Mouse (Mus musculus): ENCODE data around the gene Sox9. TPM values are rescaled to one million over a fixed set of nuclear protein-coding genes. Genes with fewer than 3 reads are reported as not detected.

Sox9 gene
- polyA plus RNA-seq (2016; fragmentation: Nextera tagmentation; extraction: Ambion mirVana): 196 and 197 TPM in 2 replicates

GRCm38 (mm10) chr11:112781994-112782356, at the start of gene Sox9:
Gene Sox9, plus strand, starts transcription at chr11:112782224.
- 0% methylated on average over 15 of the region's 15 CpGs for WGBS
- H3K27me3 ChIP-seq: peaks cover 17% of the 10 kb centered on the region
- peak within 1 kb of the TSS; percentile 91 for H3K27ac ChIP-seq
- H3K9ac ChIP-seq: peak within 1 kb of the TSS; percentile 93
- ATAC-seq (ENCODE audit: low FRiP score): peak; percentile 87
- H3K4me1 ChIP-seq: peaks cover 43% of the 10 kb centered on the region
- 0 out of 2 replicates have a peak, but pooled peaks cover 7% of the 10 kb centered on the region for H3K36me3 ChIP-seq
- H3K4me2 ChIP-seq (replicated peaks): peak within 1 kb of the TSS; percentile 96
- no peaks in the 10 kb centered on the region for H3K9me3 ChIP-seq (replicated peaks)
- peak within 1 kb of the TSS; percentile 66 for H3K4me3 ChIP-seq

DNA sequence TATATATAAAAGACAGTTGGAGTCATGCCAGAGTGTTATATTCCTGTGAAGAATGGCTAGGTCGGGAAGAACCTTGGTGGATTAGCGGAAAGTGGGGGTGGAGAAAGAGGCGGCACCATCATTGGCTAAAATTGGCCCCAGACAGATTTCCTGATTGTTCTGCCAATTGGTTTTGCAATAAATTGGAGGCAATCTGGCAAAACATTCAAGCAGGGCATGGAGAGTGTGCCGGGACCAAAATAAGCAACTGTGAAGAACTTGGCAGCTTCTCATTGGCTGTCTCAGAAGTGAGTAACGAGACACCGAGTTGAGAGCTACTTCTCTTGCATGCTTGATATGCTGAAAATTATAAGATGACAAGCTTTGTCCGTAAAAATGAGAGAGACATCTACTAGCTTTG, 49.6 kb upstream of the Sox9 start:
- Histone ChIP-seq H3K36me3 (no peaks in the 10 kb centered on the region), H3K27me3 (no peaks in the 10 kb centered on the region), H3K9ac (no peak overlapping the region), H3K4me2 (replicated peaks) (no peak overlapping the region), H3K9me3 (replicated peaks) (no peaks in the 10 kb centered on the region), H3K4me3 (no peak overlapping the region), H3K27ac (no peak overlapping the region), H3K4me1 (peaks cover 5% of the 10 kb centered on the region; the same call in 1 of the 2 replicates)
- ATAC-seq (ENCODE audit: low FRiP score): no peak
- 83% methylated on average over 7 of the region's 7 CpGs for WGBS

DNA sequence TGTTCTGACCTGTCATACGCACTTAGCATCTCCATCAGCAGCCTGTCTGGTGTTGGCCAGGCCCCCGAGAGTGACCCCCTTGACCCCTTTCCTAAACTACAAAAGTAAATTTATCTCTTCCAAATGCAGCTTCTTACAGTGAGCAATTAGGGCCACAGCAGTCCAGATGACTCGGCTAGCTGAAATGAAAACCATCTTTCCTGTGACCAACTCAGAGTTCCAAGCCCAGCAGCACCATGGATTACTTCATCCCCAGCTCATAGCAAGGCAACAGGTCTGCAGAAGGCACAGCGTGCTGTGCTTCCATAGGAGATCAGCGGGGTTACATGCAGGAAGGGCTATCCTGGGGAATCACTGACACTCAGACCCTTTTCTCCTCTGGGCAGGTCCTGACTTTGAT, 45.0 kb upstream of the Sox9 start:
- H3K36me3 ChIP-seq: no peaks in the 10 kb centered on the region
- 68% methylated on average over 5 of the region's 5 CpGs for WGBS
- no peak for ATAC-seq (ENCODE audit: low FRiP score)

GRCm38 (mm10) chr11:112739681-112740080, 42.3 kb upstream of the Sox9 start:
- 100% methylated on average over 1 of the region's 1 CpGs for WGBS
- no peak overlapping the region for H3K4me2 ChIP-seq (replicated peaks)

More for the DNA sequence above, 45.0 kb upstream of the Sox9 start:
- Histone ChIP-seq H3K9ac (no peak overlapping the region), H3K4me2 (replicated peaks) (no peak overlapping the region), H3K27ac (no peak overlapping the region), H3K4me1 (no peaks in the 10 kb centered on the region), H3K4me3 (no peak overlapping the region), H3K9me3 (replicated peaks) (no peaks in the 10 kb centered on the region), H3K27me3 (no peaks in the 10 kb centered on the region)

DNA sequence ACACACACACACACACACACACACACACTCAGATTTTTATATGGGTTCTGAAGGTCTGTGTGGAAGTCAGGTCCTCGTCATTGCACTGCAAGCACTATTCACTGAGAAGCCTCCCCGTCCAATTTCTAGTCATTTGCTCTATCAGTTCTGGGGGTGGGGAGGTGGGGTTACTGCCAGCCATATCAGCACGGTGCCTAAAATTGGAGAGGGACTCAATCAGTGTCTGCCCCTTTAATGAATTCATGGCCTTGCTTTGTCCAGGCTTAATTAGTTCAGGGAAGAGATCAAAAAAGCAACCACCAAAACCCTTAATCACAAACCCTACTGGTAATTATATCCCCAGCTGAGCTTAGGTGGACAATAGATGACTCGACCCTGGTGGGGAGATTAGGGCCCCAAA, 25.5 kb upstream of the Sox9 start:
- Histone ChIP-seq H3K4me2 (replicated peaks) (no peak overlapping the region), H3K4me1 (no peaks in the 10 kb centered on the region), H3K9me3 (replicated peaks) (no peaks in the 10 kb centered on the region), H3K27me3 (no peaks in the 10 kb centered on the region), H3K9ac (no peak overlapping the region), H3K4me3 (no peak overlapping the region), H3K27ac (no peak overlapping the region; the same call in 1 of the 2 replicates), H3K36me3 (no peaks in the 10 kb centered on the region)
- no peak for ATAC-seq (ENCODE audit: low FRiP score)
- 35% methylated on average over 4 of the region's 4 CpGs for WGBS

More at GRCm38 (mm10) chr11:112739681-112740080, 42.3 kb upstream of the Sox9 start:
- H3K9ac ChIP-seq: no peak overlapping the region
- H3K36me3 ChIP-seq: no peaks in the 10 kb centered on the region
- no peak overlapping the region for H3K4me3 ChIP-seq
- no peak overlapping the region for H3K27ac ChIP-seq
- no peaks in the 10 kb centered on the region for H3K9me3 ChIP-seq (replicated peaks)
- H3K27me3 ChIP-seq: no peaks in the 10 kb centered on the region
- H3K4me1 ChIP-seq: no peaks in the 10 kb centered on the region
- ATAC-seq (ENCODE audit: low FRiP score): no peak

GRCm38 (mm10) chr11:112758056-112758455, 24.0 kb upstream of the Sox9 start:
- Histone ChIP-seq H3K27ac (no peak overlapping the region), H3K4me1 (no peaks in the 10 kb centered on the region), H3K4me3 (no peak overlapping the region), H3K36me3 (no peaks in the 10 kb centered on the region), H3K9ac (no peak overlapping the region), H3K27me3 (no peaks in the 10 kb centered on the region), H3K9me3 (replicated peaks) (no peaks in the 10 kb centered on the region), H3K4me2 (replicated peaks) (no peak overlapping the region)
- WGBS: 76% methylated on average over 9 of the region's 9 CpGs
- ATAC-seq (ENCODE audit: low FRiP score): no peak

DNA sequence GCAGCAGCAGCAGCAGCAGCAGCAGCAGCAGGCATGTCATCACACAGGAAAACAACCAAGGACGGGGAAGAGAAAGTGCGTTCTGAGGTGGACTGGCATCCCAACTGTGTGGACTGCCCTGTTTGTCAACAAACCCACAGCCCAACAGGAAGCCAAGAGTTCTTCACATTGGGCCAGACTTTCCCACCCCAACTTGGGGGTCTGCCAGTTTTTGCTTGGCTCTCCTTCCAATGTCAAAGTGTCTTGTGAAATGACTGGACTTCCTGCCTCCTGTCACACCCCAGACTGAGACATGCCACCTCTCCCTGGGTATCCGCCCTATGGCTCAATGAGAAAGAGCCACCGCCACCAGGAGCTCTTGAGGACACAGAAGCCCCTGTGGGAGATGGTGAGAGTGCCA, 15.1 kb upstream of the Sox9 start:
- Histone ChIP-seq H3K36me3 (no peaks in the 10 kb centered on the region), H3K4me1 (no peaks in the 10 kb centered on the region; the same call in 1 of the 2 replicates), H3K27me3 (no peaks in the 10 kb centered on the region), H3K4me3 (no peak overlapping the region), H3K9me3 (replicated peaks) (no peaks in the 10 kb centered on the region), H3K9ac (no peak overlapping the region), H3K27ac (no peak overlapping the region), H3K4me2 (replicated peaks) (no peak overlapping the region)
- WGBS: 94% methylated on average over 4 of the region's 4 CpGs
- no peak for ATAC-seq (ENCODE audit: low FRiP score)

- Histone ChIP-seq H3K36me3 (no peaks in the 10 kb centered on the region), H3K27ac (no peak overlapping the region), H3K9me3 (replicated peaks) (no peaks in the 10 kb centered on the region), H3K4me1 (no peaks in the 10 kb centered on the region; the same call in 1 of the 2 replicates), H3K9ac (no peak overlapping the region), H3K4me3 (no peak overlapping the region), H3K4me2 (replicated peaks) (no peak overlapping the region), H3K27me3 (no peaks in the 10 kb centered on the region)
- no peak for ATAC-seq (ENCODE audit: low FRiP score)
- WGBS: 82% methylated on average over 15 of the region's 15 CpGs
Measured at GRCm38 (mm10) chr11:112767531-112768041, 14.4 kb upstream of the Sox9 start.

DNA sequence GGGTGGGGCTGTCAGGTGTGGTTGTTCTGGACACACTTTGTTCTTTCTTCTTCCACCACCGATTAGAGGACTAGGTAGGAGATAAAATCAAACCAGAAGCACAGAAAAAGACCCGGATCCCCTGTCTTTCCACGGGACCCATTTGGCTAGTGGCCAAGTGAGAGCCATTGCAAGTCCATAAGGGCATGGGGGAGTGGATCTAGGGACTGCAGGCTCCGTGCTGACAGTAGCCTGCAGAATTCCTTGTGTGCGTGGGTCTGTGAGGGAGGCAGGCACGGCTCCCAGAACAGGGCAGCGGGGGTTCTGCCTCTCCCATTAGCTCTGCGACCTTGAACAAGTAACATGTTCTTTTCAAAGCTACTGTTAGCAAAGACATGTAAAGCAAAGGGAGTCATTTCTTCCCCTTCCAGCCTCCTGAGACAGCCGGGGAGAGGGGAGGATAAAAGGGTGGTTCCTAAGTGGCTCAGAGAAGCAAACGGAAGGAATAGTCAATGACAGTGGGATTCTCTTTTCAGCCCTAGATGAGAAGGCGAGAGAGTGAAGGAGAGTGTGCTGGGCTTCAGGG, 9.2 kb upstream of the Sox9 start:
- no peak for ATAC-seq (ENCODE audit: low FRiP score)
- H3K27ac ChIP-seq: no peak overlapping the region

GRCm38 (mm10) chr11:112779762-112780161, 2.3 kb upstream of the Sox9 start:
- ATAC-seq (ENCODE audit: low FRiP score): no peak
- Histone ChIP-seq H3K4me2 (replicated peaks) (peak overlapping the region; percentile 96; the same call in 1 of the 2 replicates), H3K27ac (no peak overlapping the region), H3K9me3 (replicated peaks) (no peaks in the 10 kb centered on the region), H3K4me3 (no peak overlapping the region), H3K4me1 (peaks cover 35% of the 10 kb centered on the region), H3K9ac (no peak overlapping the region), H3K36me3 (0 out of 2 replicates have a peak, but pooled peaks cover 4% of the 10 kb centered on the region), H3K27me3 (peaks cover 32% of the 10 kb centered on the region)
- WGBS: 3% methylated on average over 10 of the region's 10 CpGs

More for the DNA sequence above, 9.2 kb upstream of the Sox9 start:
- Histone ChIP-seq H3K36me3 (no peaks in the 10 kb centered on the region), H3K4me2 (replicated peaks) (no peak overlapping the region), H3K9ac (no peak overlapping the region), H3K4me3 (no peak overlapping the region), H3K9me3 (replicated peaks) (no peaks in the 10 kb centered on the region), H3K4me1 (peaks cover 9% of the 10 kb centered on the region), H3K27me3 (peaks cover 26% of the 10 kb centered on the region)
- 43% methylated on average over 11 of the region's 11 CpGs for WGBS

DNA sequence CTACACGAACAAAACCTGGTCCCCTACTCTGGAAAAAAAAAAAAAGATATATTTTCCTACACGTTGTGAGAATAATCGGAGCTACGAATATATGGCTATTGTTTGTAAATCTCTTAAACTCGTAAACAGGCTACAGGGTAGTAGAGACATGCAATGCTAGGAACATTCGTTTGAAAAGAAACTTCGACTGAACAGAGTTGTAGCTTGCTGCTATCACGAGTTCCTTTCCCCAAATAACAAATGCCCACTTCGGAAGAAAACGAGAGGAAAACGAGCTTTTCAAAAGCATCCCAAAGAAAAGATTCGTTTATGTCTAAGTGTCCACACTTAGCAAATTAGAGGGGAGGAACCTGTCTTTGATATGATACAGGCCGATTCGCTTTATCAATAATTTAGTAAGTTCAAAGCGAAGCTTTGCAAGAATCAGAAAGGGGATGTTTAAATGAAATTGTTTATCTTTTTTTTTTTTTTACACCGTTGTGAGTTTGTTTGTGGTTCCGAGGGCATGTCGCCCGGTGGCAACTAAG, 1.6 kb upstream of the Sox9 start:
- 0 out of 2 replicates have a peak, but pooled peaks cover 7% of the 10 kb centered on the region for H3K36me3 ChIP-seq
- ATAC-seq (ENCODE audit: low FRiP score): no peak
- peaks cover 31% of the 10 kb centered on the region for H3K27me3 ChIP-seq
- 7% methylated on average over 19 of the region's 19 CpGs for WGBS
- no peaks in the 10 kb centered on the region for H3K9me3 ChIP-seq (replicated peaks)
- peak overlapping the region; percentile 44 for H3K9ac ChIP-seq
- peak overlapping the region; percentile 91 for H3K27ac ChIP-seq
- peak overlapping the region; percentile 66; the same call in 1 of the 2 replicates for H3K4me3 ChIP-seq
- H3K4me2 ChIP-seq (replicated peaks): peak overlapping the region; percentile 96
- H3K4me1 ChIP-seq: peaks cover 40% of the 10 kb centered on the region

GRCm38 (mm10) chr11:112781035-112781911, 751 bp upstream of the Sox9 start:
- peak overlapping the region; percentile 66 for H3K4me3 ChIP-seq
- peaks cover 23% of the 10 kb centered on the region for H3K27me3 ChIP-seq
- peak overlapping the region; percentile 96 for H3K4me2 ChIP-seq (replicated peaks)
- ATAC-seq (ENCODE audit: low FRiP score): peak; percentile 55
- under 1% methylated on average over 49 of the region's 49 CpGs for WGBS
- no peaks in the 10 kb centered on the region for H3K9me3 ChIP-seq (replicated peaks)
- peaks cover 40% of the 10 kb centered on the region for H3K4me1 ChIP-seq
- peak overlapping the region; percentile 91 for H3K27ac ChIP-seq
- H3K36me3 ChIP-seq: 0 out of 2 replicates have a peak, but pooled peaks cover 7% of the 10 kb centered on the region
- H3K9ac ChIP-seq: peak overlapping the region; percentile 44
